Comparison of ENCODE assay signal across 25 mouse cellular contexts in the genomic region with DNA sequence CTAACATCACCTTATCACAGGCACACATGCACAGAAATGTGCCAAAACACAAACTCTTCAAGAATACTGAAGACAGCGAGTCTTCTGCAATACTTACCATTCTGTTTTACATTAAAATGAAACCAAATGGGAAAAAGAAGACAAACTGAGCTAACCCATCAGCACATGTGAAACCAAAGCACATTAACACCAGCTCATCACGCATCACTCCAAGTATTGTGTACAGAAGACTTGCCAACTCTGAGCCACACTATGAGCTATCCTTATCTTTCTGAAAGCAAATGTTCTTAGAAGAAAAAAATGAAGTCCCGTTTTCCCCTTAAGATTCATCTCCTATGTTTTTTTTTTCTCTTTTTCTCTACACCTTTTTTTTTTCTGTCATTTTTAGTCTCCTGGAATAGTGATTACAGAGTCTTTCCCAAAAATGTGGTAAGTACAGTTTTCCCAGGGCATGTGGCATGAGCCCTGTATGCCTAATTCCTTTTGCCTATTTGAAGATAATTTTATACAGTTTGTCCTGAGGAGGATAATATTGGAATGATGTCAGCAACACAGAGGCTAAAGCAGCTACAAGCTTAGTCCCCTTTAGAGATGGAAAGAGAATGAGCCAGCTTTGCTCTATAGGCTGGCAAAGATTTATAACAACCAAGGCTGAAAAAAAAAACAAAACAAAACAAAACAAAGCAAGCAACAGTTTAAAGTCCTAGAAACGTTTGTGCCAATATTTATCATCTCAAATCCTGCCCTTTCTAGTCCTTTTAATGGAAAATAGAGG.
DNase-seq lines count a peak whose midpoint lies in the region; ATAC-seq lines count a peak whose summit lies in the region.
"Had no signal": no experiment of that assay in that cellular context is flagged by ENCODE, and none has a peak within 500 bp of the region (broad histone marks: within the 10 kb centered on the region; RNA-seq: fewer than 3 reads in every experiment).

No protein-coding gene starts in this region.

- no peaks in the 10 kb centered on the region for H3K9me3 ChIP-seq in lung, embryonic 16.5 days (ENCODE audit: control insufficient read depth, low read length)
- H3K9me3 ChIP-seq: embryonic facial prominence, embryonic 10.5 days; embryonic facial prominence, embryonic 13.5 days; forebrain, embryonic 12.5 days; forebrain, embryonic 15.5 days; hindbrain, embryonic 13.5 days had no signal

- peak overlapping the region; percentile 46 for H3K27ac ChIP-seq in lung, embryonic 16.5 days (ENCODE audit: low read length)
- H3K27ac ChIP-seq: embryonic facial prominence, embryonic 10.5 days; embryonic facial prominence, embryonic 13.5 days; forebrain, embryonic 12.5 days; forebrain, embryonic 15.5 days; heart, adult 2 months; hindbrain, embryonic 13.5 days had no signal

- H3K36me3 ChIP-seq in lung, embryonic 16.5 days (ENCODE audit: control insufficient read depth, insufficient read depth, low read length), result no peaks in the 10 kb centered on the region
- H3K36me3 ChIP-seq: embryonic facial prominence, embryonic 10.5 days; embryonic facial prominence, embryonic 13.5 days; forebrain, embryonic 12.5 days; forebrain, embryonic 15.5 days; hindbrain, embryonic 13.5 days had no signal

- H3K4me2 ChIP-seq in lung, embryonic 16.5 days (ENCODE audit: low read depth, low read length), result no peak overlapping the region
- H3K4me2 ChIP-seq: embryonic facial prominence, embryonic 13.5 days; forebrain, embryonic 12.5 days; forebrain, embryonic 15.5 days; heart, embryonic 11.5 days; hindbrain, embryonic 13.5 days had no signal

- H3K4me1 ChIP-seq in lung, embryonic 16.5 days (replicated peaks; ENCODE audit: control insufficient read depth, insufficient read depth, low read length), result no peaks in the 10 kb centered on the region; the same call in 1 of the 2 replicates
- H3K4me1 ChIP-seq: embryonic facial prominence, embryonic 10.5 days; embryonic facial prominence, embryonic 13.5 days; forebrain, embryonic 12.5 days; forebrain, embryonic 15.5 days; hindbrain, embryonic 13.5 days had no signal

- H3K27me3 ChIP-seq in lung, embryonic 16.5 days (ENCODE audit: control insufficient read depth, insufficient read depth, low read depth, low read length), result no peaks in the 10 kb centered on the region
- H3K27me3 ChIP-seq: embryonic facial prominence, embryonic 13.5 days; forebrain, embryonic 12.5 days; forebrain, embryonic 15.5 days; hindbrain, embryonic 13.5 days had no signal

- WGBS in lung, embryonic 16.5 days, result 35% methylated on average over 4 of the region's 4 CpGs

- H3K4me3 ChIP-seq in lung, embryonic 16.5 days (ENCODE audit: low read length), result no peak overlapping the region
- H3K4me3 ChIP-seq: embryonic facial prominence, embryonic 10.5 days; embryonic facial prominence, embryonic 13.5 days; erythroblast, embryonic 14.5 days; forebrain, embryonic 12.5 days; forebrain, embryonic 15.5 days; heart, adult 2 months; hindbrain, embryonic 13.5 days had no signal

- ATAC-seq in lung, embryonic 16.5 days (ENCODE audit: low read depth), result peak; percentile 95
- ATAC-seq: activated CD4-positive, CD25-positive, alpha-beta regulatory T cell, adult 4 months; forebrain, embryonic 15.5 days; hindbrain, embryonic 16.5 days had no signal

- H3K9ac ChIP-seq in lung, embryonic 16.5 days (ENCODE audit: low read length), result no peak overlapping the region
- H3K9ac ChIP-seq: embryonic facial prominence, embryonic 13.5 days; forebrain, embryonic 12.5 days; forebrain, embryonic 15.5 days; hindbrain, embryonic 13.5 days had no signal

- peak; percentile 24 for DNase-seq in heart, adult 11 months
- DNase-seq in heart, adult 9 months (ENCODE audit: low spot score in 2 of 2), result no peak
- DNase-seq in lung, postnatal 14 days, result peak; percentile 55
- peak; percentile 41 to 63 for DNase-seq in lung, postnatal 4 days
- DNase-seq in kidney, postnatal 14 days, result no peak
- DNase-seq in frontal cortex, postnatal 14 days (ENCODE audit: low spot score in 2 of 2), result no peak
- no peak for DNase-seq in gastrocnemius, postnatal 4 days (ENCODE audit: low spot score in 2 of 2)
- DNase-seq: adrenal gland, adult 8-10 months; adrenal gland, postnatal 25 days; cerebellum, adult 18-20 months; cerebellum, adult 9-11 months; cerebellum, postnatal 36 days; embryo, embryonic 11 days; gastrocnemius, postnatal 10 days; heart, adult 2 months had no signal

Comparison
In these comparisons a context has a peak if more than half of its experiments do, and no peak if none do; other contexts are left out.
1. DNase-seq: peak in heart, adult 11 months (single experiment), lung, postnatal 14 days (single experiment) and lung, postnatal 4 days (2 of 2); none in heart, adult 9 months (0 of 2), kidney, postnatal 14 days (single experiment), frontal cortex, postnatal 14 days (0 of 2) and gastrocnemius, postnatal 4 days (0 of 2).